Mouse (Mus musculus) brain, adult 10 weeks (tissue): ENCODE measurements around the gene Gm28035. TPM values are rescaled to one million over a fixed set of nuclear protein-coding genes. Genes with fewer than 3 reads are reported as not detected.

ENCODE experiments used
- polyA plus RNA-seq: library from polyadenylated mRNA; stranded (reverse); fragments of 350-450 nt; fragmentation: Illumina TruSeq; extraction: RNeasy Lipid Tissue Mini Kit (QIAGEN cat#74804); gene quantifications from one replicate; pipeline ENCODE4 v1.2.3, GENCODE M21; 2015; ENCODE audit warnings: low read depth, low replicate concordance

Gene Gm28035
- 4.9 TPM for polyA plus RNA-seq

GRCm38 (mm10) chr2:30240267-30240666 lies at the start of gene Gm28035:
TSS of gene Gm28035 (plus strand) at chr2:30240567.

DNA sequence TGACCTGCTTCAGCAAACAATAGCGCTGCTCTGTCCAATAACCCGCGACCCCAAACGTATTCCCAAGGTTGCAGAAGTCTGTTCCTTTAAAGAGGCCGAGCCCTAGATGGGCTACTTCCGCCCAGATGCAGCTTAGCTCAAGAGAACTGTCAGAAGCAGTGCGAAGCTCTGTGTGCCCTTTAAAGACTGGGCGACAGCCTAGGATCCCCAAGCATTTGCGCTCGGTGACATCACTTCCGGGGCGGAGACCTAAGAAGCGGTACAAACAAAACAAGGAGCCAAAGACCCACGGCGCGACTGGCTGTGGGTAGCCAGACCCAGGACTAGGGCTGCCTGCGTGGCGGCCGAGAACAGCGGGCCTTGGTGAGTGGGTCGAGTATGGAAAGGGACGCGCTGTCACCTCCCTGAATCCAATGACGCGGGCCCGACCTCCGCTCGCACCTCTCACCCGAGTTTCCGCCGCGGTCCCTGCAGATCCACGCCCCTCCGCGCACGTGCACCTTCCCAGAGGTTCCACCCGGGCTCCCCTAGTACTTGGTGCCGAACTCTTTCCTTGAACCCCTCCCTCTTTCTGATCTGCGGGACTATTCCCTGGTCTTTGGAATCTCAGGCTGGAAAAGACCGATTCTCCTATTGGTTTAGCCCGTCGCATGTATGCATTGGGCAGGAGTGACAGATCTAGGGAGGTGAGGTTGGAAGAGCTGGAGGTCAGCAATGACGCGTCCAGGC lies 34.6 kb upstream of the Gm28035 start, which contains the start of gene Kyat1:
TSS of gene Kyat1 (minus strand) at position 219 of the 729 bp plus-strand sequence.

DNA sequence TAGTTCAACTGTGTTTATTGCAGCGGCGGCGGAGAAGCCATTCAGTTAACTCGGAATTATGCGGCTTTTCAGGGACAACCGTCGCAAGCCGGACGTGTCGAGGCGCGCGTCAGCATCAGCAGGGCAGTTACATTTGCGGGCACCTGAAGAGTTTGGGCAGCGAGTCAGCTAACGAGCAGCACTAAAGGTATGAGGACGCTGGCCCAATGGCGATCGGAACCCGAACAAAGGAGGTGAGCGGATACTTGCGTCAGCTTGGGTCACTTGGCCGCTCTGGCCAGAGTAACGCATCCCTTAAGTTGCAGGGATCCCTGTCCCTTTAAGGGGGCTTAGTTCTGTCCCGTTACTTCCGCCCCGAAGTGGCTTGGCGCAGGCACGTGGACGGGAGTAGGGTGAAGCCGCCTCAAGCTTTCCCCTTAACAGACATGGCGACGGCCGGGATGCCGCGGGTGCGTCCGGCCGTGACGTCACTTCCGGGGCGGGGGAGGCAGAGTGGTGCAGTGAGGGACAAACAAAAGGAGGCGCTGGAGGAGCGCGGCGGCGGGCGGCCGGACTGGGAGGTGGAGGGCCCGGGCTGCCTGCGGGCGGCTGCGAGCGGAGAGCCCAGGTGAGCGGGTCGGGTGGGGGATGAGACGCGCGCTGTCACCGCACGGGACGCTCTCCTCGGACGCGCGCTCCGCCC lies 3.0 kb upstream of the Gm28035 start, which contains the start of gene Lrrc8a:
TSS of gene Lrrc8a (plus strand) at position 517 of the 682 bp plus-strand sequence.

GRCm38 (mm10) chr2:30265767-30266253 lies 25.4 kb downstream of the Gm28035 start, which contains the start of gene Phyhd1:
TSS of gene Phyhd1 (plus strand) at chr2:30266203.

GRCm38 (mm10) chr2:30280743-30281142 lies 40.4 kb downstream of the Gm28035 start, which contains the start of gene Gm28038:
TSS of gene Gm28038 (plus strand) at chr2:30281043.

DNA sequence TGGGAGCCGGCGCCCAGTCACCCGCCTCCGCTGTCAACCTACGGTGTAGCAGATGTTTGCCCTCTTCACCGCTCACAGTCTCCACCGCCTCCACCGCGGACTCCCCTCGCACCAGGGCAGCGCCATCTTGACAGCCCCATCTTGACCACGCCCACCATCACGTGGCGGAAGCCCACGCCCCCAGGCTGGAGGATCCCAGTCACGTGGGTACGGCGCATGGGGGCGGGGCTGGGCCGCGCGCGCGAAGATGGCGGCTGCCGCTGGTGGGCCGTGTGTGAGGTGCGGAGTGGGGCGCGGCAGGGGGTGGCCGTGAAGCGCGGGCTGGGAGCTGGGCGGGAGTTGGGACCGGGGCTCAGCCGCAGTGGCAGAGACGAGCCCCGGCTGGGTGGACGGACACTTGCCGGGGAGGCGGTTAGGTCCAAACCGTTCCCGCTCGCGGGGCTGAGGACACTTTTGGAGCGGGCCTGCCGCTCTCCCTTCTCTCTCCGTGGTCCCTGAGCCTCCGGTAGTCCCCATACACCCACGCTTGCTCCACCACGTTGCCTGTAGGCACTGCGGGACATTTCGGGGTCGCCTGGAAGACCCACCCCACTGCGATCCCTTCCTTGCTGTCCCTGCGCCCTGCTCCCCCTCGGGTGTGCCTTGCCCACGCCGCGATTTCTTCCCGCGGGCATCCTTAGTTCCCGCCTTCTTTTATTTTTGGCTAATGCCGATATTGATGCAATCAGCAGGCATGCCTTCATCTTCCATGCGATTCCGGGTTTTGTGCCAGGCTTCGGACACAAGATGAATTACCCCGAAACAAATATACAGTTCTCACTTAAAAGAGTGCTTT lies 46.0 kb downstream of the Gm28035 start, which contains the start of the genes Dolk and Nup188:
TSS of gene Dolk (minus strand) at position 143 of the 835 bp plus-strand sequence.
TSS of gene Nup188 (plus strand) at position 206 of the 835 bp plus-strand sequence.

Other genes with a start within 250 kb of the Gm28035 start
- gene Wdr34, start 191.7 kb upstream of the Gm28035 start, polyA plus RNA-seq: 38.2 TPM
- gene Set, start 183.2 kb upstream of the Gm28035 start, polyA plus RNA-seq: 242 TPM
- gene Pkn3, start 162.9 kb upstream of the Gm28035 start, polyA plus RNA-seq: 1.4 TPM
- 7.5 TPM for gene Zdhhc12, start 146.9 kb upstream of the Gm28035 start, polyA plus RNA-seq
- gene Zer1, start 116.0 kb upstream of the Gm28035 start, polyA plus RNA-seq: 100 TPM
- gene Tbc1d13, start 106.8 kb upstream of the Gm28035 start, polyA plus RNA-seq: 34.8 TPM
- 23.6 TPM for gene Endog, start 69.1 kb upstream of the Gm28035 start, polyA plus RNA-seq
- gene Spout1, start 62.1 kb upstream of the Gm28035 start, polyA plus RNA-seq: 42.4 TPM
- 15.7 TPM for gene Kyat1, start 34.7 kb upstream of the Gm28035 start, polyA plus RNA-seq
- gene Lrrc8a, start 2.9 kb upstream of the Gm28035 start, polyA plus RNA-seq: 21.0 TPM
- 26.0 TPM for gene Phyhd1, start 25.6 kb downstream of the Gm28035 start, polyA plus RNA-seq
- gene Gm28038, start 40.5 kb downstream of the Gm28035 start, polyA plus RNA-seq: not detected
- gene Dolk, start 45.8 kb downstream of the Gm28035 start, polyA plus RNA-seq: 21.6 TPM
- gene Nup188, start 45.8 kb downstream of the Gm28035 start, polyA plus RNA-seq: 8.6 TPM
- 272 TPM for gene Sh3glb2, start 118.8 kb downstream of the Gm28035 start, polyA plus RNA-seq
- 62.1 TPM for gene Miga2, start 123.7 kb downstream of the Gm28035 start, polyA plus RNA-seq
- gene Dolpp1, start 151.7 kb downstream of the Gm28035 start, polyA plus RNA-seq: 20.7 TPM
- gene Crat, start 175.2 kb downstream of the Gm28035 start, polyA plus RNA-seq: 31.3 TPM
- gene Ptpa, start 175.5 kb downstream of the Gm28035 start, polyA plus RNA-seq: 190 TPM
- gene Ier5l, start 233.7 kb downstream of the Gm28035 start, polyA plus RNA-seq: 10.3 TPM